ENCODE assay signal across 35 mouse cellular contexts in genomic region chr5:76179791-76180190, GRCm38 (mm10).
"Had no signal": no experiment of that assay in that cellular context is flagged by ENCODE, and none has a peak within 500 bp of the region (broad histone marks: within the 10 kb centered on the region; RNA-seq: fewer than 3 reads in every experiment).

No protein-coding gene starts in this region.

- H3K4me3 ChIP-seq: heart, embryonic 10.5 days; heart, embryonic 12.5 days; heart, embryonic 13.5 days; heart, embryonic 15.5 days; hindbrain, embryonic 10.5 days; hindbrain, embryonic 12.5 days; hindbrain, embryonic 13.5 days; hindbrain, embryonic 15.5 days; intestine, embryonic 15.5 days; kidney, embryonic 15.5 days; layer of hippocampus, adult 2 months had no signal

- H3K36me3 ChIP-seq: heart, embryonic 10.5 days; heart, embryonic 12.5 days; heart, embryonic 13.5 days; heart, embryonic 15.5 days; hindbrain, embryonic 10.5 days; hindbrain, embryonic 12.5 days; hindbrain, embryonic 13.5 days; hindbrain, embryonic 15.5 days; intestine, embryonic 15.5 days; kidney, embryonic 15.5 days had no signal

- H3K9ac ChIP-seq: heart, embryonic 12.5 days; heart, embryonic 13.5 days; heart, embryonic 15.5 days; hindbrain, embryonic 12.5 days; hindbrain, embryonic 13.5 days; hindbrain, embryonic 14.5 days; hindbrain, embryonic 15.5 days; intestine, embryonic 15.5 days; kidney, embryonic 15.5 days had no signal

- ATAC-seq: hindbrain, embryonic 16.5 days; hindbrain, postnatal 0 days; inflammation-experienced regulatory T-cells, adult 6 months; intestine, embryonic 15.5 days; intestine, embryonic 16.5 days; intestine, postnatal 0 days had no signal

- DNase-seq: heart, postnatal 10 days; heart, postnatal 14 days; heart, postnatal 36 days; heart, postnatal 4 days; kidney, adult 11 months; kidney, adult 18-20 months; kidney, adult 2 months; kidney, adult 8-10 months; kidney, adult 9 months; kidney, postnatal 10 days; kidney, postnatal 14 days; kidney, postnatal 25 days; kidney, postnatal 36 days; kidney, postnatal 4 days; layer of hippocampus, adult 9-11 months; layer of hippocampus, postnatal 36 days had no signal

- H3K9me3 ChIP-seq: heart, embryonic 10.5 days; heart, embryonic 12.5 days; heart, embryonic 13.5 days; heart, embryonic 15.5 days; hindbrain, embryonic 10.5 days; hindbrain, embryonic 12.5 days; hindbrain, embryonic 13.5 days; hindbrain, embryonic 15.5 days; intestine, embryonic 15.5 days; kidney, embryonic 15.5 days had no signal

- H3K27me3 ChIP-seq: heart, embryonic 12.5 days; heart, embryonic 13.5 days; heart, embryonic 15.5 days; hindbrain, embryonic 12.5 days; hindbrain, embryonic 13.5 days; hindbrain, embryonic 15.5 days; intestine, embryonic 15.5 days; kidney, embryonic 15.5 days had no signal

- H3K27ac ChIP-seq: heart, embryonic 10.5 days; heart, embryonic 13.5 days; heart, embryonic 15.5 days; hindbrain, embryonic 10.5 days; hindbrain, embryonic 12.5 days; hindbrain, embryonic 13.5 days; hindbrain, embryonic 14.5 days; hindbrain, embryonic 15.5 days; hindbrain, postnatal 0 days; intestine, embryonic 15.5 days; kidney, embryonic 15.5 days; kidney, postnatal 0 days; layer of hippocampus, adult 2 months had no signal

- H3K4me2 ChIP-seq: heart, embryonic 11.5 days; heart, embryonic 12.5 days; heart, embryonic 13.5 days; heart, embryonic 15.5 days; hindbrain, embryonic 12.5 days; hindbrain, embryonic 13.5 days; hindbrain, embryonic 14.5 days; hindbrain, embryonic 15.5 days; intestine, embryonic 15.5 days; kidney, embryonic 15.5 days had no signal
